Mouse (Mus musculus) kidney, postnatal 14 days (tissue): ENCODE data around the gene Gm35134.
"Not testable (repeated sequence)": the region's sequence is repeated elsewhere in the genome, so short reads cannot be mapped to it uniquely, and the experiment has no call there.

Experiments
- DNase-seq: peaks from one replicate; pipeline ENCODE4 v3.0.0; 2022; ENCODE audit warnings: mixed read lengths

Gm35134 gene

GRCm38 (mm10) chrY:19112707-19113106 lies at the start of gene Gm35134:
Gene Gm35134 (plus strand): TSS chrY:19113007.
- not testable (repeated sequence) for DNase-seq
